Mouse (Mus musculus) cerebellum, adult 9-10 months (tissue): ENCODE data around the gene 4933402D24Rik.

ENCODE experiments used
- DNase-seq: peaks from one replicate; pipeline ENCODE4 v3.0.0; 2022

Gene 4933402D24Rik

GRCm38 (mm10) chr1:63769167-63769566 lies at the start of gene 4933402D24Rik:
4933402D24Rik (minus strand) TSS chr1:63769267.
- DNase-seq: no peak

DNA sequence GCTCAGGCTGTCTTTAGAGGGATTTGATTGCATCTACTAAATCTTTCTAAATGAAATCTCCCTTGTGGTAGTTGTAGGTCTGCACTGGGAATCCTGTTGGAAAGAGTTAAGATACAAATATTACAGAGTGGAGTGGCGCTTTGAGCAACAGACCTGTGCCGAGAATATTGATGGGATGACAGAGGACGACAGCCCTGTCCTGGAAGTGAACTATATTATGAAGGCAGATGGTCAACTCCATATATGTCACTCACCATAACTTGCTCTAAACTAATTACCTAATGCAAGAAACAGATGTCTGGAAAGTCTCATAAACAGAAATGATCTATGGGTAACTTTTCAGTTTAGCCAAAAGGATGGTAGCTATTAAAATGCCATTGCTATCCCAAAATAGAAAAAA lies 39.5 kb upstream of the 4933402D24Rik start:
- DNase-seq: no peak

GRCm38 (mm10) chr1:63805095-63805494 lies 36.0 kb upstream of the 4933402D24Rik start:
- DNase-seq: no peak

DNA sequence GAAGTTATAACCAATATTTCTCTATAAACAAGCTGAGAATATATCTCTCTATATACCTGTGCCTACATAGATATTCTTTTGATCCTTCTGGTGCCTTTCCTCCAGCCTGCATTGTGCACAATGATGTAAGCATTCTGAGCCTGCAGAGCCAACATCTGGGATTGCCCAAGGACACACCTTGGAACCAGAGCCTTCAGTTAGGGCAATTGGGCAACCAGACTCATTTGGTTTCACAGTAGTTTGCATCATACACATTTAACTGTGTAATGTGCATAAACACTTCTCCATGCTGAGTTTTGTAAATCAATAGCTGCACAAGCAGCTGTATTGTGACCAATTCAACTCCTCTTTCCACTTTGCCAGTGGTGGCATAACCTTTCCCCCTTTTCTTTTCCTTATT lies 25.3 kb upstream of the 4933402D24Rik start:
- DNase-seq: no peak

DNA sequence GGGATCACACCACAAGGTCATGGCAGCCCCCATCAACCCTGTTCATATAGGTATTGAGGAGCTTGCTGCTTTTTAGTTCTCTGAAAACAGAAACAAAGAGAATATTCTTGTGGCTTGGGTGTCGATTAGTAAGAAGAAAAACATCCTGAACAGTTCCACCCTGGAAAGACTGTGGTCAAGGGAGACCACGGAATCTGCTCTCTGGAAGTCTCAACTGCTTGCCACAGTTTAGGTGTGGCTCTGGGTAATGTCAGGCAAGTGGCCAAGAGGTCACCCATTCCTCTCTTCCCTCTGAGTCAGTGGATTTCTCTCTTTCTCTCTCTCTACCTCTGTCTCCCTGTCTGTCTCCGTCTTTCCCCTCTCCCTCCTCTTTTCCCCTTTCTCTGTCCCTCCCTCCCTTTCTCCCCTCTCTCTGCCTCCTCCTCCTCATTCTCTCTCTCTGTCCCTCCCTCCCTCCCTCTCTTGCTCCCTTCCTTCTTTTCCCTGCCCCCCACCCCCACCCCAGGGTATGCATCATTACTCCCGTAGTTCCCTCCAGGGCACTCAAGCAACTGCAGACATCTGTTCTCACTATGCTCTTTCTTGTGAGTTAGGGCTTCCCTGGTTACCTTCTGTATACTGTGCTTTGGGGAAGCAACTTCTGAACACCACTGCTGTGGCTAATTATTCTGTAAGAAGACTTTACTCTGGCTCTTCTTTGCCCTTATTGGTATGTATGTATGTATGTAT lies 8.0 kb upstream of the 4933402D24Rik start:
- DNase-seq: no peak

DNA sequence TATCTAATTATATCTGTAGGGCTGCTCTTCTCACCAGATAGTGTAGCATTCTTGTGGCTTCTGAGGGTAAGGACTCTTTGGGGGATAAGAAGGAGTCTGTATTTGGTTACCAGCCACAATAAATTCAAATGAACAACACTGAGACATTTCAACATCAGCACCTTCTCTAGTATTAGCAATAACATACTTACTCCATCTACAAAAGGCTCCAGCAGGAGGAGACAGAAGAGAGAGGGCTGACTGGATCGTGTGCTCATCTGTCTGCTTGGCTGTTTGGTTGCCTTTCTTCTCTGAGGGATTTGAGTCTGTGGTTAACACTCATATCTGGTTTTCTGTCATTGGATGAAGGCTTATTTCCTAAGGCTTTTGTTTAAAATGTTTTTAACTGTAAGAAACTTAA lies 7.3 kb upstream of the 4933402D24Rik start:
- DNase-seq: no peak

- no peak for DNase-seq
These were observed 1.2 kb upstream of the 4933402D24Rik start for GRCm38 (mm10) chr1:63770309-63770708.

- peak; percentile 28 for DNase-seq
These were observed 955 bp downstream of the 4933402D24Rik start for GRCm38 (mm10) chr1:63768112-63768511.

DNA sequence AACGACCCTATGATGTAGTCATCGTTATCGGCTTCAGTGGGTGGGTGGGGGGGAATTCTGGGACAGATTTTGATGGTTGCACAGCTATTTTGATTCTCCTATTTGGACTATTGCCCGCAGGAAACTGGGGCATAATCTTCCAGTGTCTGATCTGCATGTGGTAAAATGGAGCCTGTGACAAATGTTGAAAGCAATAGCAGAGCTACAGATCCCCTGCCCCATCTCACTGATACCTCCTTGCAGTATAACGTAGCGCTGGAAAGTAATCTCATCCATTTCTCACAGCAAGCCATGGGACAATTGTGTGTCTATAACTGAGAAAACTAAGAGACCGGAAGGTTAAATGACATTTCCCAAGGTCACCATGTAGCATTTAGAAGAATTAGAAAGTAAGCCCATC lies 4.7 kb downstream of the 4933402D24Rik start:
- DNase-seq: no peak

GRCm38 (mm10) chr1:63763881-63764386 lies 5.1 kb downstream of the 4933402D24Rik start:
- peak; percentile 8 for DNase-seq

DNA sequence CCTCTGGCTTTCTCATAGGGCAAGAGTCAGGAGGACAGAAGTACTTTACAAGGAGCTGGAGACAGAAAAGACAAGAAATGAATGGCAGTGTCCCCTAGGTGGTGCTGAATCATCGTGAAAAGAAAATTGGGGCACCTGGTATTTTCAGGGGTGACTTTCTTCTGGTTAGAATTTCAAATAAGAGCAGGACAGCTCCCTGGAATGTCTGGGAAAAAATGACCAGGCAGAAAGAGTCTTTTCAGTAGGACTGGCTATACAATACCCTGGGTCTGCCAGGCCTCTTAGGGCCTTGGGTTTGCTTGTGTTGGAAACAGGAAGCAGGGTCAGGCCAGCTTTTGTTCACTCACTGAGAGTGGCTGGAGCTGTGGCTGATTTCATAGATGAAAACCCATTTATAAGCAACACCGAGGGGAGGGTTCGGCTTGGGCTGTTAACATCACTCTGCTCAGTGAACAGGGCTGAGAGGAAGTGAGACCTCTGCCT lies 5.8 kb downstream of the 4933402D24Rik start:
- DNase-seq: peak; percentile 84

DNA sequence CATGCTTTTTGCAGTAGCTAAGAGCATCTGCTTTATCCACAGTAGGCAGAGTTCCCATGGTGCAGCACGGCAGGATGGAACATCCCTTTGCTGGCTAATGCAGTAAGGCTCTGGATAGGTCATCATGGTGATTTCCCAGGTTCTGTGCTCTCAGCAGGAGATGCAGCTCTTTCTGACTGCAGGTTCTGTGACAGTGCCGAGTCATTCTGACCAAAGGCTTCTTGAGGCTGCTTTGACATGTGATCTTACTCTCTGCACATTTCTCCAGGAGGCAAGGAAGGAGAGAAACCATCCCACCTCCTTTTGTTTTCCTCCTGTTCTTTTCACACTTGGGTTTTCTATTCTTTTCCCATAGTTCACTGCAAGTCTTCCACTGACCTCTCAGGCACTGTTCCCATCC lies 13.1 kb downstream of the 4933402D24Rik start:
- no peak for DNase-seq

DNA sequence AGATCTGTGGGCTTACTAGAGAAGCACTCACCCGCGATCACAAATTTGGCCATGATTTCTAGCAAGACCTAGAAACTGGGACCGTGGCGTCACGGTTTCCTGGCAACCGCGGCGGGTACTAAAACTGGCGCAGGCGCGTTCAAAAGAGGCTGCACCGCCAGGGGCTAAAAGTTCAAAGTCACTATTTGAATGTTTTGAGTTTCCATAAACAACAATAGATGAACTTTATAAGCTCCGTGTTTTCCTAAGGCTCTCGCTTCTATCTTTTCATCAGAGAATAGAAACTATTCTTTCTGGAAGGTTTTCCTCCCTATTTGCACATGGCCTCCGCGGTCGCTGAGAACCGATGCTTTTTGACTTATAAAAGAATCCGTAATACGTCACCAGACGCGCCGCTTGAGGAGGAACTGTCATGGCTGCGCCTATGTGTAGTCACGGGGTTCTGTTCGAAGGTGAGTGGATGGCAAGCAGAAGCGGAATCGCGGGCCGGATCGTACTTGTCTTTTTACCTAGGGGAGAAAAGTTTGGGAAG lies 38.8 kb downstream of the 4933402D24Rik start, which contains the start of the genes Mdh1b and Fastkd2:
Mdh1b (minus strand) TSS at position 79 of the 532 bp plus-strand sequence.
Fastkd2 (plus strand) TSS at position 375 of the 532 bp plus-strand sequence.
- DNase-seq: peak; percentile 93

- no peak for DNase-seq
These were observed 39.3 kb downstream of the 4933402D24Rik start for GRCm38 (mm10) chr1:63729796-63730195.

- DNase-seq: no peak
These were observed 48.9 kb downstream of the 4933402D24Rik start for GRCm38 (mm10) chr1:63720161-63720560.

DNA sequence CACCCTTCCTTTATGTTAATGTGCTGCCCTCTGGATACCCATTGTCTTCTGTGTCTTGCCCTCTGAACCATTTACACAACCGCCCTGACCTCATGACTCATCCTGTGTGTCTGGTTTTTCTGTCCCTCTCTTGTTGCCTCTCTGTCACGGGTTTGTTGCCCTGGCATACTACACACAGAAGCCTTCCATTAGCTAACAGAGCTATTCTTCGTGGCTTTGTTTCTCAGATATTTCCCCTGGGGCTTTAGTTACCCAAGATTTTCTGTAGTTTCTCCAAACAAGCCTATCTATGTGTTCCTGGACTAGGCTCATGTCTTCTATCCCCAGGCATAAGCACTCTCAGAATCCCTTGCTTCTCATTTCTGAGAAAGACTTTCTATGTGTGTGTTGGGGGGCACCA lies 60.2 kb downstream of the 4933402D24Rik start:
- DNase-seq: no peak

DNA sequence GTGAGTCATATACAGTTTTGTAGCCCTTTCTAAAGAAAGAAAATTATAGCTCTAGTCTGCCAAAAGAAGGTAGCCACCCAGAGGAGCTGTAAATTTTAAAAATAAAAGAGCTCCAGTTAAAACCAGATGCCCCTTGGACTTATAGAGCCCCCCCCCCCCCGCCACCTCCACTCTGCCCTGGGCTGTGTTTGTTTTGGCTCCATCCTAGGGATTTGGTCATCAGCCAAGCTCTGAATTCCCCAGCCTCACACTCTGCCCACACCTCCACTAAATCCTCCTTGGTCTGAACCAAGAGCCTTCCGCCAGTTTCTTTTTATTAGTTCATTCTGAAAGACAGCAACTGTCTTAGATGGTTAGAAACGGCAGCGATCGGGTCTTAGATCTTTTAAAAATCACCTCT lies 63.3 kb downstream of the 4933402D24Rik start:
- no peak for DNase-seq
